Mouse (Mus musculus) embryonic facial prominence, embryonic 15.5 days (tissue): ENCODE data around the gene Mif. TPM values are rescaled to one million over a fixed set of nuclear protein-coding genes. Genes with fewer than 3 reads are reported as not detected.
A peak's percentile ranks its signal among the peaks of the same experiment; 100 is the strongest.

Experiments used
- ATAC-seq: fragments of 200-750 bp; cut with Nextera tagmentation; 2 replicates; pipeline ENCODE4 v1.8.0; 2017; ENCODE audit warnings: low read depth, moderate TSS enrichment; ENCODE audit not compliant: insufficient number of reproducible peaks, low FRiP score, low TSS enrichment
- H3K27ac ChIP-seq: fragments of 300-500 bp; sonication (generic); replicated peaks from 2 replicates; pipeline ENCODE4 v1.5.1; 2015; ENCODE audit warnings: mild to moderate bottlenecking, inconsistent platforms
- H3K27me3 ChIP-seq: fragments of 300-500 bp; sonication (generic); 2 replicates; pipeline ENCODE4 v1.6.1; 2015; ENCODE audit warnings: inconsistent platforms
- H3K36me3 ChIP-seq: fragments of 300-500 bp; sonication (generic); 2 replicates; pipeline ENCODE4 v1.6.1; 2015; ENCODE audit warnings: mild to moderate bottlenecking, inconsistent platforms
- H3K4me1 ChIP-seq: fragments of 300-500 bp; sonication (generic); 2 replicates; pipeline ENCODE4 v1.6.1; 2015; ENCODE audit warnings: inconsistent platforms
- H3K4me2 ChIP-seq: fragments of 300-500 bp; sonication (generic); replicated peaks from 2 replicates; pipeline ENCODE4 v1.6.1; 2015; ENCODE audit warnings: mild to moderate bottlenecking, inconsistent platforms
- H3K4me3 ChIP-seq: fragments of 300-500 bp; sonication (generic); replicated peaks from 2 replicates; pipeline ENCODE4 v1.5.1; 2015; ENCODE audit warnings: mild to moderate bottlenecking, inconsistent platforms
- H3K9ac ChIP-seq: fragments of 300-500 bp; sonication (generic); 2 replicates; pipeline ENCODE4 v1.6.1; 2015; ENCODE audit warnings: inconsistent platforms
- H3K9me3 ChIP-seq: fragments of 300-500 bp; sonication (generic); replicated peaks from 2 replicates; pipeline ENCODE4 v1.6.1; 2016; ENCODE audit warnings: inconsistent platforms
- WGBS: fragments of 180-500 bp; shearing (Covaris S2); methylation state at CpG from one replicate; pipeline ENCODE4 v1.1.7; 2015; 5-methylcytosine and 5-hydroxymethylcytosine counted together
- polyA plus RNA-seq: library from polyadenylated mRNA; unstranded; fragments of >200 nt; fragmentation: Nextera tagmentation; extraction: Ambion mirVana; gene quantifications from 2 replicates; pipeline ENCODE4 v1.2.1, GENCODE M21; 2015

The Mif gene
- polyA plus RNA-seq, 1 experiment from 2014 or later, result 1,429 TPM

DNA sequence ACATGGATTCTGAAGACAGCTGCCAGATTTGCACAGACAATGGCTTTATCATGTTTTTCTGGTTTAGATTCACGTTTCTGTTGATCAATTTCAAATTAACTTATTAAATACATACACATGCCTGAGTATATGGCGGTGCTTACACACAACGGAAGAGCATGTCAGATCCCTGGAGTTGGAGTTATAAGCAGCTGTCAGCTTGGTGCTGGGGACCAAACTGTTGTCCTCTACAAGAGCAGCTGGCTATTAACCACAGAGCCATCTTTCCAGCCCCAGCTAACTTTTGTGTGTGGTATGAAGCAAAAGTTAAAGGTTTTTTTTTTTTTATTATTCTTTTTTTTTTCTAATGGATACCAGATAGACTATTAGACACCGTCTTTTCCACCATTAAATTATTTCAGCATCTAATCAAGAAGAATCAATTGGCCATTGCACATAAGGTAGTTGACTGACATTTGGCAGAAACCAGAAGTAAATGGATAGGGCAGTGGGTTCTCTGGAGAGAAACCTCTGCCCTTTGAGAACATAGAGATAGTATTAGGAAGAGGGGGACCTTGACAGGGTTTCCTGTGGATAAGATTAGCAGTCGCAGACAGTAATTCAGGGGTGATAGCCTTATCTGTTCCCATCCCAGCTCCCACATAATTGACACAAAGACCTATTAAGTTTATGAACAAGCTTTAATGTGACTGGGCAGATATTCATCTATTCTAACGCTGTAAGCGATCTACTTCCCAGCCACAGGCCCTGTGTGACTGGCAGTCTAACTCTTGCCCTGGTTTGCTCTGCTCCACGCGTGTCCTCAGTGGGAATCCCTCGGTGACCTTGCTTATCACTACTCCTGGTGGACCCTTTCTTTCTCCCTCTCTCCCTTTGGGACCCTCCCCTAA, 12.2 kb upstream of the Mif start:
- WGBS, result 30% methylated on average over 10 of the region's 10 CpGs
- H3K9ac ChIP-seq, result no peak overlapping the region
- peaks cover 18% of the 10 kb centered on the region for H3K4me1 ChIP-seq
- peak overlapping the region; percentile 65; the same call in 1 of the 2 replicates for H3K27ac ChIP-seq
- no peak for ATAC-seq
- H3K4me3 ChIP-seq, result peak overlapping the region; percentile 41
- no peaks in the 10 kb centered on the region for H3K36me3 ChIP-seq
- H3K27me3 ChIP-seq, result no peaks in the 10 kb centered on the region
- H3K4me2 ChIP-seq, result peak overlapping the region; percentile 59
- no peaks in the 10 kb centered on the region for H3K9me3 ChIP-seq

DNA sequence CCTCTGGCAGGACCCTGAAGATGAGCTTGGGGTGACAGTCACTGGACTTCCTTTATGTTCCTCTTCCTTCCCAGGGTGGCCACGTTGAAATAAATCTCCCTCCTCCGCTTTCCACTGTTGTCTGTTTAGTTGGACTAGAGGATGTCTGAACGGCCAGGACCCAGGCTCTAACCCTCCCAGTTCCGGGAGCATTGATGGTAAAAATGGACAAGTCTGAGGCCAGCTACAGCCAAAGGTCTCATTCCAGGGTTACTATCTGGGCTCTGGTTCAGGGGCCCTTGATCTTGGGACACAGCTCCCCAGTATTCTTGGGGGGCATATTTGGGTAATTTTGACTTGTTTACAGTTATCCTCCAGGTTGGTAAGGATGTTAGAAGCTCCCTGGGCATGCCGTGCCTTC, 1.5 kb upstream of the Mif start:
- H3K4me3 ChIP-seq, result no peak overlapping the region
- H3K4me1 ChIP-seq, result peaks cover 25% of the 10 kb centered on the region
- no peak overlapping the region for H3K27ac ChIP-seq
- WGBS, result 75% methylated on average over 5 of the region's 5 CpGs
- H3K9me3 ChIP-seq, result no peaks in the 10 kb centered on the region
- peaks cover 8% of the 10 kb centered on the region for H3K36me3 ChIP-seq
- no peak overlapping the region for H3K9ac ChIP-seq
- H3K27me3 ChIP-seq, result no peaks in the 10 kb centered on the region
- H3K4me2 ChIP-seq, result no peak overlapping the region
- ATAC-seq, result no peak

DNA sequence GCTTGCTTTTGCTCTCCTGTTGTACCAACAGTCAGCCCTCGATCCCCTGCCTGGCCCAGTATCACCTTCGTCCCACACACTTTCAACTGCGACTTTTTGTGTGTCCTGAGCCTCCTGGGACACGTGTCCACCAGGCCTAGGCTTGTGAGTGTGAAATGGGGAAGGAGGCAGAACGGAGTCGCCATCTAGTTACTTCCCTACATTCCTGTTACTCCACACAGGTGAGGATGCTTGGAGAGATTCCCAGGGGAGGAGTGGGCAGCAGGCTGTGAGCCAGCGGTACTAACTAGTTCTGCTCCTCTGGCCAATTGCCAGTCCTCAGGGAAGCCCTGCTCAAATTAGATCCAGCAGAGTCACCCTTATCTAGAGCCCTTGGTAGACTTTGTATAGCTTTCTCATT, 706 bp upstream of the Mif start:
- no peaks in the 10 kb centered on the region for H3K9me3 ChIP-seq
- peaks cover 25% of the 10 kb centered on the region for H3K4me1 ChIP-seq
- peak overlapping the region; percentile 57 for H3K4me2 ChIP-seq
- H3K4me3 ChIP-seq, result no peak overlapping the region; the same call in 1 of the 2 replicates
- no peaks in the 10 kb centered on the region for H3K27me3 ChIP-seq
- no peak for ATAC-seq
- 31% methylated on average over 7 of the region's 7 CpGs for WGBS
- H3K9ac ChIP-seq, result no peak overlapping the region
- H3K27ac ChIP-seq, result peak overlapping the region; percentile 94
- peaks cover 8% of the 10 kb centered on the region for H3K36me3 ChIP-seq

DNA sequence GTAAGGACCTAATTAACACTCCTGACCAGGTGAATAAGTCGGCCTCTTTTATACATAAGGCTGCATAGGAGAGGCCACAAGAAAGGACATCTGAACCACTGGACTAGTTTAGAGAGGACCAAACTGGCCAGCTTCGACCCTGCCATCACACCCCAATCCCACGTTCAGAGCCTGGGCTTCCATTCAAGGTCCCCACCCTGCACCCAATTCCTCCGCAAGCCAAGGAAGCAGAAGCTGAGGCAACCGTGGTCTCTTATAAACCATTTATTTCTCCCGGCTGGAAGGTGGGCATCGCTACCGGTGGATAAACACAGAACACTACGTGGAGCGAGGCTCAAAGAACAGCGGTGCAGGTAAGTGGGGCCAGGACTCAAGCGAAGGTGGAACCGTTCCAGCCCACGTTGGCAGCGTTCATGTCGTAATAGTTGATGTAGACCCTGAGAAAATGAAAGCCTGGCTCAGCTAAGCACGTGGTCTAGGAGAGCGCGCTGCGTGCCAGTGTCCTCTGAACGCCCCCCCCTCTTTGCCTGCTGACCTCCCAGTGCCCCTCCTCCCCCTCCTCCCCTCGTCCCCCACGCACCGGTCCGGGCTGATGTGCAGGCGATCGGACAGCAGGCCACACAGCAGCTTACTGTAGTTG, 813 bp downstream of the Mif start:
- H3K27ac ChIP-seq, result peak overlapping the region; percentile 94
- no peaks in the 10 kb centered on the region for H3K27me3 ChIP-seq
- peak overlapping the region; percentile 57 for H3K4me2 ChIP-seq
- peaks cover 25% of the 10 kb centered on the region for H3K4me1 ChIP-seq
- no peaks in the 10 kb centered on the region for H3K9me3 ChIP-seq
- peak; percentile 40 for ATAC-seq
- peaks cover 8% of the 10 kb centered on the region for H3K36me3 ChIP-seq
- peak overlapping the region; percentile 18; the same call in 1 of the 2 replicates for H3K9ac ChIP-seq
- peak overlapping the region; percentile 77 for H3K4me3 ChIP-seq
- 2% methylated on average over 27 of the region's 27 CpGs for WGBS

DNA sequence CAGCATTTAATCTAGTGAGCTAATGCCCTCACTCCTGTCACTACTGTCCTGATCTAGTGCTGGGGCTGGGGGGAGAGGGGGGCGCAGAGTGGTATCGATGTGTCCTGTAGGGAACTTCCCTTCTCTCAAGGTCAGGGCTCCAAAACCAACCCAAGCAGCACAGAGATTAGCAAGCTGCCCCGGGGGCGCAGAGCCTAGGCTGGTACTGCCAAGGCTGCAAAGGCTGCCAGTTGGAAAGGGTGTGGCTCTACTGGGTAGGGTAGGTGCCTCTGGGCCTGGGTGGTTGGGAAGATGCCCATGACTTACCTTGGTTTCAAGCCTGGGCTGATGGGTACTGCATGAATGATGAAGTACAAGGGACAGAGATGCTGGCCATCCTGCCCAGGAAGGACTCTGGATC, 2.4 kb downstream of the Mif start:
- no peak overlapping the region for H3K4me3 ChIP-seq
- no peak overlapping the region for H3K4me2 ChIP-seq
- H3K27me3 ChIP-seq, result no peaks in the 10 kb centered on the region
- ATAC-seq, result no peak
- 89% methylated on average over 4 of the region's 4 CpGs for WGBS
- H3K27ac ChIP-seq, result no peak overlapping the region
- H3K9ac ChIP-seq, result no peak overlapping the region
- H3K9me3 ChIP-seq, result no peaks in the 10 kb centered on the region
- peaks cover 8% of the 10 kb centered on the region for H3K36me3 ChIP-seq
- peaks cover 25% of the 10 kb centered on the region for H3K4me1 ChIP-seq

DNA sequence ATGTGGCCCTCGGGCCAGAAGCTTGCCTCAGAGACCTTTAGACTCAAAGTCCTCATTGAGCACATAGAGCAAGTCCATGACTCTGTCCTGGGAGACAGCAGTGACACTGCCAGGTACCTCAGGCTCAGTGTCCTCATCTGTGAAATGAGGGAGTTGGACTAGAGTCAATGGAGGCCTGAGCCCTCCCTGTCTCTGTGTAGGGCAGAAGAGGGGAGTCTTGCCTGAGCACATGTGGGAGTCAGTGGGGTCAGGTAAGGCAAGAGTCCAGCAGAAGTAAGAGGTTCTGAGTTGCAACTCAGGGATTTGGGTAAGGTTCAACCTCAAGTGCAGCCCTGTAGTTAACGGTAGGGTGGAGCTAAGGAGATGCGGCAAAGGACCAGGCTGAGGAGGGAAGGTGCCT, 3.1 kb downstream of the Mif start:
- no peaks in the 10 kb centered on the region for H3K9me3 ChIP-seq
- 75% methylated on average over 3 of the region's 3 CpGs for WGBS

DNA sequence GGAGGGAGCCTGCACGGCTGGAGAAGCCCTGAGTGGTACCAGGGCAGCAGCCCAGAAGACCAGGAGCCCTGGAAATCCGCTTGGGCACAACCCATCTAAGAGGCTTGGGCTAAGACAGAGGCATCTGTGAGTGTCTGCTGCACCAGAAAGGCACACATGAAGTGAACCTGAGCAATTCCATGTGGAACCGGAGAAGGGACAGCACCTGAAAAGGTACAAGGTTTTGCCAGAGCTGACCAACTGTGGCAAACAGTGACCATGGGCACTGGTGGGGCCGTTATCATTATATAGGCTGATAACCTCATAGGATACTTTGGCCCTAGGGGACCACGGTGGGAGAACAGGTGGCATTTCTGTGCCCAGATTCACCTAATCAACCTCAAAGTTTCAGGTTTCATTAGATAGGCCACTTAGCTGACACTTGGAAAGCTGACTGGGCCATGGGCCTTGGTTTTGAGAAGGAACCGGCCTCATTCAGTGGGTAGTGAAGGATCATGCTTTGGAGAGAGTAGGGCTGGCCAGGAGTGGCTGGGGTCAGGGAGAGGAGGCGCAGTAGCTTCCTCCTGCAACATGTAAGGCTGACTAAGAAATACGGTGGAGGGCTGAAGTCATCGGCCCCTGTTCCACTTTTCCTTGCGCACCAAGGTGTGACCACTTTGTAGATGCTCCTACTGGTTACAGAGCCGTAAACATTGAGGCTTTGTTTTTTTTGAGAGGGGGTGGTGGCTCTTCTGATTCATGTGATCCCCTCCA, 3.7 kb downstream of the Mif start:
- no peak for ATAC-seq

More for the DNA sequence above, 3.1 kb downstream of the Mif start:
- no peak overlapping the region for H3K4me3 ChIP-seq
- no peak overlapping the region for H3K9ac ChIP-seq
- H3K4me1 ChIP-seq, result peaks cover 25% of the 10 kb centered on the region
- no peak for ATAC-seq
- H3K27me3 ChIP-seq, result no peaks in the 10 kb centered on the region
- no peak overlapping the region for H3K4me2 ChIP-seq
- H3K27ac ChIP-seq, result no peak overlapping the region
- H3K36me3 ChIP-seq, result peaks cover 8% of the 10 kb centered on the region

DNA sequence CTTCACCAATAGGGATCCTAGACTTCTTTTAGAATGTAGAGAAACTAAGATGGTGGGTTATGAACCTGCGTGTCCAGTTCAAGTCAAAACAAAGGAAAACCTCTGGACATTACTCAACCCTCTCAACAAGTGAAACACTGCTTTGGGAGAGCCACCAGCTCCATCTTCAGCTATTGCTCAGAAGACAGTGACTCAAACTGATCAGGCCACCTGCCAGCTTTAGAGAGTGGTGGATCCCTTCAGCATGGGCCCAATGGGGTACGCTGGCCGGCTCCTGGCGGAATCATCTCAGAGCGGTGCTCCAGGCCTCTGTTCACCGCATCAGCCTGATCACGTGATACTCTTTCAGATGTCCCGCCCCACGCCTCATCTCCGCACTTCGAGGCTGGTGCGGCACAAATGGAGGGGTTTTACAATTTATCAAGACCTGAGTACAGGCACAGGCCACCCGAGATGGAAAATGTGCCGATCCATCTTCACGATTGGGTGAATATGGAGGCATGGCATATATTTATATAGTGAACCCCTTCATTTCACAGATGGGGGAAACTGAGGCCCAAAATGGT, 4.5 kb downstream of the Mif start:
- no peak for ATAC-seq
- H3K9me3 ChIP-seq, result no peaks in the 10 kb centered on the region
- H3K27me3 ChIP-seq, result no peaks in the 10 kb centered on the region
- H3K4me2 ChIP-seq, result no peak overlapping the region
- H3K9ac ChIP-seq, result no peak overlapping the region
- H3K4me1 ChIP-seq, result peaks cover 33% of the 10 kb centered on the region
- H3K4me3 ChIP-seq, result no peak overlapping the region
- H3K27ac ChIP-seq, result no peak overlapping the region
- H3K36me3 ChIP-seq, result peaks cover 8% of the 10 kb centered on the region
- 88% methylated on average over 15 of the region's 15 CpGs for WGBS

More for the DNA sequence above, 3.7 kb downstream of the Mif start:
- Histone ChIP-seq H3K9ac (no peak overlapping the region), H3K4me1 (peaks cover 31% of the 10 kb centered on the region), H3K27me3 (no peaks in the 10 kb centered on the region), H3K4me3 (no peak overlapping the region), H3K9me3 (no peaks in the 10 kb centered on the region), H3K4me2 (no peak overlapping the region), H3K36me3 (peaks cover 8% of the 10 kb centered on the region), H3K27ac (no peak overlapping the region)
- 76% methylated on average over 11 of the region's 11 CpGs for WGBS

DNA sequence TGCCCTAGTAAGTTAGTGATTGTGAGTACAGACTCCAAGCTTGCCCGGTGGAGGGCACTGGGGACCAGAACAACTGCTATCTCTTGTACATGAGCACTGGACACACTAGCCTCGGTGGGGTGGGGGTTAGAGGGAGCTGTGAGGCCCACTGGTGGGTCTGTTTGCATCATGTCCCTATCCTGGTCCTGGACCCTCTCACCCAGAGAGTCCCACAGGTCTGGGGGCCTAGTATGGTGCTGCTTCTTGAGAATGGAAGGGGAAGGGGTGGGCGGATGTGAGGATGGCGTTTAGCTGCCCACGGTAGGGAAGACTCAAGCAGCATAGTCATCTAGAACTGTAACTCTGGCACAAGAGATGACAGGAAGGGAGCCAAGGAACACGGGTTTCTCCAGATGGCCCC, 5.2 kb downstream of the Mif start:
- Histone ChIP-seq H3K4me3 (no peak overlapping the region), H3K9ac (no peak overlapping the region), H3K4me1 (peaks cover 31% of the 10 kb centered on the region), H3K9me3 (no peaks in the 10 kb centered on the region), H3K36me3 (peaks cover 8% of the 10 kb centered on the region), H3K27ac (no peak overlapping the region), H3K27me3 (no peaks in the 10 kb centered on the region), H3K4me2 (no peak overlapping the region)
- 81% methylated on average over 6 of the region's 6 CpGs for WGBS
- no peak for ATAC-seq

DNA sequence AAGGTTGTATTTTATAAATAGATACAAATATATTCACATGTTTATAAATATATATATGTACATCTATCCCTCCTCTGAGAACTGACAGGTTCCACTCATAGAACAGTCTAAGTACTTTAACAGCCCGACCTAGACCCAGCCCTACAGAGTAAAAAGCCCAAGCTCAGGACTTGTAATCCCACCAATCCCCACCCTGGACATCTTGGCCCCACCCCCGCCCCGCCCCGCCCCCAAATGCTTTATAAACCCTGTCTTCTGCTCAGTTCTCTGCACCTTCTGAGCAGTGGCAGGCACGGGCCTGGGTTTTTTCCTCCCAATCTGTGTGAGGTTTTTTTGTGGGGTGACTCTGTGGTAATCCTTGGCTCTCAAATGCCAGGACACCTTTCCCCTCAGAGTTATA, 5.9 kb downstream of the Mif start:
- Histone ChIP-seq H3K27ac (no peak overlapping the region), H3K4me1 (peaks cover 28% of the 10 kb centered on the region), H3K4me3 (no peak overlapping the region), H3K36me3 (peaks cover 8% of the 10 kb centered on the region), H3K9ac (no peak overlapping the region), H3K27me3 (no peaks in the 10 kb centered on the region), H3K9me3 (no peaks in the 10 kb centered on the region), H3K4me2 (no peak overlapping the region)
- 0 out of 2 replicates have a peak, but pooled peaks have one; percentile 31 for ATAC-seq
- 51% methylated on average over 5 of the region's 5 CpGs for WGBS

DNA sequence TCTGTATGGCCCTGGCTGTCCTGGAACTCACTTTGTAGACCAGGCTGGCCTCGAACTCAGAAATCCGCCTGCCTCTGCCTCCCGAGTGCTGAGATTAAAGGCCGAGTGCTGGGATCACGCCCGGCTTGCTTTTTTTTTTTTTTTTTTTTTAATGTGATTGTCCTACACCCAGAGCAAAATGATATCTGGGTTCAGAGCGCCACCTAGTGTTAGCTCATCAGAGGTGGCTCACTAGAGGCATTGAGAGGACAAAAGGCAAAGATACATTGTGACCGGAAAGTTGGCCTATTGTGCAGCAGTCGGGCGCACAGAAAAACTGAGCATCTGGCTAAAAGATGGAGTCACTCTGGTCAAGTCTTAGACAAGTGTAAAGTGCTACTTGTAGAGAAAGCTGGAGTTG, 6.6 kb downstream of the Mif start:
- Histone ChIP-seq H3K27me3 (no peaks in the 10 kb centered on the region), H3K4me1 (peaks cover 22% of the 10 kb centered on the region), H3K4me2 (no peak overlapping the region), H3K4me3 (no peak overlapping the region), H3K9me3 (no peaks in the 10 kb centered on the region), H3K27ac (no peak overlapping the region), H3K9ac (no peak overlapping the region), H3K36me3 (peaks cover 8% of the 10 kb centered on the region)
- no peak for ATAC-seq
- WGBS, result 28% methylated on average over 10 of the region's 10 CpGs
